Mouse (Mus musculus): ENCODE results near the gene Cfap206. TPM values are rescaled to one million over a fixed set of nuclear protein-coding genes. Genes with fewer than 3 reads are reported as not detected.

Cfap206 gene
- polyA plus RNA-seq, 1 experiment from 2014 or later = 0.88 TPM

DNA sequence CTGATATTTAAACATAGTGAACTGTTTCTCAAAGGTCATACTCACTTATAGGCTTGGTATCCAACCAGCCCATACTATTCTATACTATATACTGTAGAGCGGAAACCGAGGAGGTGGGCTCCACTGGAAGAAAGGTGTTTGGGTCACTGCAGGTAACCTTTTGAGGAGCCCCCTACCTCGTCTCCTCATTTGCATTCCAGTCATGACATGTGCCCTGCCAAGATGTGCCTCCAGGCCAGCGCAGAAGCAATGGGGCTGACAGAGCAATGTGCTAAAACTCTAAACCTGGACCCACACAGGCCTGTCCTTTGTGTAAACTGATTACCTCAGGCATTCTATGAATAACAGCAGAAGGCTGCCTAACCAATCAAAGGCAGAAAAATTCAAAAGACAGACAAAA is 5.7 kb downstream of the Cfap206 start:
- Histone ChIP-seq H3K4me2 (ENCODE audit: low read depth, low read length, severe bottlenecking) (no peak overlapping the region), H3K27me3 (ENCODE audit: control insufficient read depth, insufficient read depth, low read length) (no peaks in the 10 kb centered on the region), H3K9me3 (ENCODE audit: control insufficient read depth, low read length) (peaks cover 4% of the 10 kb centered on the region; the same call in 1 of the 2 replicates), H3K27ac (ENCODE audit: low read depth, low read length) (no peak overlapping the region), H3K4me1 (replicated peaks; ENCODE audit: control insufficient read depth, insufficient read depth, low read length) (no peaks in the 10 kb centered on the region), H3K4me3 (ENCODE audit: low read depth, low read length) (no peak overlapping the region), H3K9ac (ENCODE audit: low read length) (no peak overlapping the region), H3K36me3 (ENCODE audit: control insufficient read depth, insufficient read depth, low read length) (no peaks in the 10 kb centered on the region)
- ATAC-seq (replicated peaks; ENCODE audit: low FRiP score) = no peak
- DNase-seq (ENCODE audit: low spot score) = no peak
- 56% methylated on average over 4 of the region's 4 CpGs for WGBS

DNA sequence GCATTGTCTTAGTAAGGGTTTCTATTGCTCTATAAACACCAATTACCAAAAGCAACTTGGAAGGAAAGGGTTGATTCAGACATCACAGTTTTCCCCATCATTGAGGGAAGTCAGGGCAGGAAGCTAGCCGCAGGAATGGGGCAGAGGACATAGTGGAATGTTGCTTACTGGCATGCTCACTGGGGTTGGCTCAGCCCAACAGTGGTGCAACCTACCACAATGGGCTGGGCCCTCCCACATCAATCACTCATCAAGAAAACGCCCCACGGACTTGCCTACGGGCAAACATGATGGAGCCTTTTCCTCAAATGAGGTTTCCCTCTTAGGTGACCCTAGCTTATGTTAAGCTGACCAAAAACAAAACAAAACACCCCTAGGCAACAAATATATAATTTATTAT is 6.8 kb downstream of the Cfap206 start:
- H3K27ac ChIP-seq (ENCODE audit: low read depth, low read length) = no peak overlapping the region
- no peaks in the 10 kb centered on the region for H3K4me1 ChIP-seq (replicated peaks; ENCODE audit: control insufficient read depth, insufficient read depth, low read length)
- 81% methylated on average over 4 of the region's 4 CpGs for WGBS
- H3K27me3 ChIP-seq (ENCODE audit: control insufficient read depth, insufficient read depth, low read length) = no peaks in the 10 kb centered on the region
- ATAC-seq (replicated peaks; ENCODE audit: low FRiP score) (no peak), DNase-seq (ENCODE audit: low spot score) (no peak)
- H3K36me3 ChIP-seq (ENCODE audit: control insufficient read depth, insufficient read depth, low read length) = no peaks in the 10 kb centered on the region
- no peak overlapping the region for H3K4me3 ChIP-seq (ENCODE audit: low read depth, low read length)
- no peak overlapping the region for H3K4me2 ChIP-seq (ENCODE audit: low read depth, low read length, severe bottlenecking)
- H3K9me3 ChIP-seq (ENCODE audit: control insufficient read depth, low read length) = peaks cover 4% of the 10 kb centered on the region; the same call in 1 of the 2 replicates
- no peak overlapping the region for H3K9ac ChIP-seq (ENCODE audit: low read length)

DNA sequence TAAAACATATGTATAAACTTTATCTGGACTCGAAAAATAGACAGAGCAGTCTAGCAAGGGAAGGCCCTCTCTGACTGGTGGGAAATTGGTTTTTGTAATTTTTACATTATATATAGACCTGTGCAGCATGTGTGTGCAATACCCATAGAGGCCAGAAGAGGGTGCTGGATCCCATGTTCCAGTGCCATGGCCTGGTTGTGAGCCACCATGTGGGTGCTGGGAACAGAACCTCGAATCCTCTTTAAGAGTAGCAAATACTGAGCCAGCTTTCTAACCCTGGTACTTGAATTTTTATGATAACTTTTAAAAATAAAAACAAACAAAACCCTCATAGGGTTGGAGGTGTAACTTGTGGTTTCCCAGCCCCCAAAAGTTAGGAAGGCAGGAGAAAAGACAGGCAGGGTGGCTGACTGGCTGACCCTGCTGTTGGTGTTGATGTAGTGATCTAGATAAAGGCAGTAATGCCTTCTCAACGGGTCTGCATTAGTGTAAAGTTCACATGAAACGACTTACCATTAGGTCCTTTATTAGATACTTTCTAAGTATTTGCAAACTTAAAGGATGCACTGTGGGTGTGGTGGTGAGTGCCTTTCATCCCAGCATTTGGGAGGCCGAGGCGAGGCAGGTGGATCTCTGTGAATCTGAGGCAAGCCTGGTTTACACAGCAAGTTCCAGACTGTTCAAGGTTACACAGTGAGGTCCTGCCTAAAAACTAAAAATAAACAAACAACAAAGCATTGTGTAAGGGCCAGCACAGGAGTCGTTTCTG is 9.7 kb downstream of the Cfap206 start:
- DNase-seq (ENCODE audit: low spot score) = no peak
- Histone ChIP-seq H3K27me3 (ENCODE audit: control insufficient read depth, insufficient read depth, low read length) (no peaks in the 10 kb centered on the region), H3K4me3 (ENCODE audit: low read depth, low read length) (no peak overlapping the region), H3K36me3 (ENCODE audit: control insufficient read depth, insufficient read depth, low read length) (no peaks in the 10 kb centered on the region), H3K27ac (ENCODE audit: low read depth, low read length) (no peak overlapping the region), H3K9ac (ENCODE audit: low read length) (no peak overlapping the region), H3K4me2 (ENCODE audit: low read depth, low read length, severe bottlenecking) (no peak overlapping the region), H3K9me3 (ENCODE audit: control insufficient read depth, low read length) (peaks cover 4% of the 10 kb centered on the region; the same call in 1 of the 2 replicates), H3K4me1 (replicated peaks; ENCODE audit: control insufficient read depth, insufficient read depth, low read length) (no peaks in the 10 kb centered on the region)
- WGBS = 91% methylated on average over 7 of the region's 7 CpGs
- no peak for ATAC-seq (replicated peaks; ENCODE audit: low FRiP score)

DNA sequence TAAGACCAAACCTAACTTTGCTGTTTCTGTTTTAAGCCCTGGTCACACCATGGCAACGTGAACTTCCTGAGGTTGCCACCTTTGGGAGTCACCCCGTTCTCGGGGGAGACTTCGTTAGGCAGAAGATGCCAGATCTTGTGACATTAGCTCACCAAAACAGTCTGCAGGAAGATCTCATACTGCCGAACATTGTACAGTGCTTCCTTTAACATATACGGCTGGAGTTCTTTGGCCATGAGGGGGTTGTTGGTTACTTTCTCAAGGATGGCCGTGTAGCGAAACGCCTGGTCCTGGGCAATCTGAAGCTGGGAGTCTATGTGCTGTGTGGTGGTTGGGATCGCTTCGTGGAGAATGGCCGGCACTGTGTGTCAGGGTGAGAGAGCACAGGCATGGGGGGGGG is 10.6 kb downstream of the Cfap206 start:
- H3K4me2 ChIP-seq (ENCODE audit: low read depth, low read length, severe bottlenecking) = no peak overlapping the region
- no peak for ATAC-seq (replicated peaks; ENCODE audit: low FRiP score)
- no peak overlapping the region for H3K9ac ChIP-seq (ENCODE audit: low read length)
- no peak overlapping the region for H3K4me3 ChIP-seq (ENCODE audit: low read depth, low read length)
- no peaks in the 10 kb centered on the region for H3K27me3 ChIP-seq (ENCODE audit: control insufficient read depth, insufficient read depth, low read length)
- H3K27ac ChIP-seq (ENCODE audit: low read depth, low read length) = no peak overlapping the region
- peaks cover 4% of the 10 kb centered on the region; the same call in 1 of the 2 replicates for H3K9me3 ChIP-seq (ENCODE audit: control insufficient read depth, low read length)
- H3K36me3 ChIP-seq (ENCODE audit: control insufficient read depth, insufficient read depth, low read length) = no peaks in the 10 kb centered on the region
- no peaks in the 10 kb centered on the region for H3K4me1 ChIP-seq (replicated peaks; ENCODE audit: control insufficient read depth, insufficient read depth, low read length)
- no peak for DNase-seq (ENCODE audit: low spot score)
- WGBS = 97% methylated on average over 12 of the region's 12 CpGs

DNA sequence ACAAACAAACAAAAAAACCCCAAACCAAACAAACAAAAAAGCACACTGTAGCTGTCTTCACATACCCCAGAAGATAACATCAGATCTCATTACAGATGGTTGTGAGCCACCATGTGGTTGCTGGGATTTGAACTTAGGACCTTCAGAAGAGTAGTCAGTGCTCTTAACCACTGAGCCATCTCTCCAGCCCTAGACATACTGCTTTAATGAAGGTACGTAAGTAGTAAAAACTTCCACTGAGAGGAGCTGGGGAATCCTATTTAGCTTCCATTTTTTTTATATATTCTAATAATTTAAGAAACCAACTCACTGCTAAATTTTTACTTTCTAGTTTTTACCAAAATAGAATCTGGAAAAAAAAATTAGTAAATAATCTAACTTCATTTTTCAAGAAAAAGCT is 14.9 kb downstream of the Cfap206 start:
- H3K27ac ChIP-seq (ENCODE audit: low read depth, low read length) = no peak overlapping the region
- no peak for ATAC-seq (replicated peaks; ENCODE audit: low FRiP score)
- 94% methylated on average over 1 of the region's 1 CpGs for WGBS

DNA sequence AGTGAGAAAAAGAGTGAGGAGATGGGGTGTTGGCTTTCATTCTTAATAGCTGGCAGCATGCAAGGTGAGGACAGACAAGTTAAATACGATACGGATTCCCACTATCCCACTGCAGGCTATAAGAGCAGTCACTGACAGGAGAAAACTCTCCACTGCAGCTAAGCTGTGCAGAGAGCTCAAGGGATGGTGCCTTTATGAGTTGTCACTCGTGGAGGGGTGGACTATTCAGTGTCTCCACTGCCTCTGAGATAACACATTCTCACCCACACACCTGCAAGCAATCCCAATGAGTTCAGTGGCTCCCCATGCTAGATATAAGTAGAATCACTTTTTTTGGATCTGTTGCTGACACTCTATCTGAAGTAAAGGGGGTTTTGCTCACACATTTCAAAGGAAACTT is 21.9 kb downstream of the Cfap206 start:
- Histone ChIP-seq H3K4me2 (ENCODE audit: low read depth, low read length, severe bottlenecking) (no peak overlapping the region), H3K9me3 (ENCODE audit: control insufficient read depth, low read length) (peaks cover 2% of the 10 kb centered on the region; the same call in 1 of the 2 replicates), H3K9ac (ENCODE audit: low read length) (no peak overlapping the region), H3K4me1 (replicated peaks; ENCODE audit: control insufficient read depth, insufficient read depth, low read length) (no peaks in the 10 kb centered on the region), H3K36me3 (ENCODE audit: control insufficient read depth, insufficient read depth, low read length) (no peaks in the 10 kb centered on the region), H3K27me3 (ENCODE audit: control insufficient read depth, insufficient read depth, low read length) (no peaks in the 10 kb centered on the region), H3K4me3 (ENCODE audit: low read depth, low read length) (no peak overlapping the region), H3K27ac (ENCODE audit: low read depth, low read length) (no peak overlapping the region)
- no peak for DNase-seq (ENCODE audit: low spot score)
- 85% methylated on average over 3 of the region's 3 CpGs for WGBS
- ATAC-seq (replicated peaks; ENCODE audit: low FRiP score) = no peak

More for the DNA sequence above, 14.9 kb downstream of the Cfap206 start:
- H3K36me3 ChIP-seq (ENCODE audit: control insufficient read depth, insufficient read depth, low read length) = no peaks in the 10 kb centered on the region
- no peaks in the 10 kb centered on the region for H3K4me1 ChIP-seq (replicated peaks; ENCODE audit: control insufficient read depth, insufficient read depth, low read length)
- H3K9me3 ChIP-seq (ENCODE audit: control insufficient read depth, low read length) = peaks cover 3% of the 10 kb centered on the region; the same call in 1 of the 2 replicates
- no peaks in the 10 kb centered on the region for H3K27me3 ChIP-seq (ENCODE audit: control insufficient read depth, insufficient read depth, low read length)
- no peak for DNase-seq (ENCODE audit: low spot score)
- no peak overlapping the region for H3K4me3 ChIP-seq (ENCODE audit: low read depth, low read length)
- H3K4me2 ChIP-seq (ENCODE audit: low read depth, low read length, severe bottlenecking) = no peak overlapping the region
- no peak overlapping the region for H3K9ac ChIP-seq (ENCODE audit: low read length)

DNA sequence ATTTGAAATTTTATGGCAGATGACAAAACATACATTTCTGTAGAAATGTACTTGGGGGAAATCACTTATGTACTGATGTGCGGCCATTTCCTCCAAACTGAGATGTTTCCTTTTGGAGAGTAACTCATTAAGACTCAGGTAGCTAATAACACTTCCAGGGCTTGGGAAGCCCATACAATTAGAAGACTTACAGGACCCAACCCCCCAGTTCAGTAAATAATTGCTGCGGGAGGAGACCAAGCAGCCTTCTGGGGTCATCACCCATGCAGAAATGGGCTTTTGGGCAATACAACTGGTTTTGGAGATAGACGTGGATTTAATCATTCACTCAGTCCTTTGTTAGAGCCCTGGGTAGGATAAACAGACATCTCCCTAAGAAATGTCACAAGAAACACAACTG is 22.8 kb downstream of the Cfap206 start:
- ATAC-seq (replicated peaks; ENCODE audit: low FRiP score) = no peak
- Histone ChIP-seq H3K9ac (ENCODE audit: low read length) (no peak overlapping the region), H3K27me3 (ENCODE audit: control insufficient read depth, insufficient read depth, low read length) (no peaks in the 10 kb centered on the region), H3K4me2 (ENCODE audit: low read depth, low read length, severe bottlenecking) (no peak overlapping the region), H3K27ac (ENCODE audit: low read depth, low read length) (no peak overlapping the region), H3K9me3 (ENCODE audit: control insufficient read depth, low read length) (peaks cover 2% of the 10 kb centered on the region; the same call in 1 of the 2 replicates), H3K4me1 (replicated peaks; ENCODE audit: control insufficient read depth, insufficient read depth, low read length) (no peaks in the 10 kb centered on the region), H3K4me3 (ENCODE audit: low read depth, low read length) (no peak overlapping the region), H3K36me3 (ENCODE audit: control insufficient read depth, insufficient read depth, low read length) (no peaks in the 10 kb centered on the region)
- no peak for DNase-seq (ENCODE audit: low spot score)
- WGBS = 83% methylated on average over 3 of the region's 3 CpGs

DNA sequence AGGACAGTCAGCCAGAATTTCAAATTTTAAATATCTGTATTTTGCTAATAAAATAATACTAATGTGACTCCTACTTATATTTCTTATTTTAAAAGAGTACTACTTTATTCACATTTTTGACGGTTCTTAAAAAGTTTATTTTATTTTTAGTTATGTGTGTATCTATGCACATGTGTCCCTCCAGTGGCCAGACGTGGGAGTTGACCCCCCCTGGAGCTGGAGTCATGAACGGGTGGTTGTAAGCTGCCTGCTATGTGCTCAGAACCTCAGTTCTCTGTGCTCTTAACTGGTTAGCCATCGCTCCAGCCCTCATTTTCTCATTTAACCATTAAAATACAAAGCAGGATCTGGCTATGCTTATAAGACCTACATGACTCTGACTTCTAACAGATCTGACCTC is 27.0 kb downstream of the Cfap206 start:
- no peaks in the 10 kb centered on the region for H3K27me3 ChIP-seq (ENCODE audit: control insufficient read depth, insufficient read depth, low read length)
- H3K4me1 ChIP-seq (replicated peaks; ENCODE audit: control insufficient read depth, insufficient read depth, low read length) = no peaks in the 10 kb centered on the region
- ATAC-seq (replicated peaks; ENCODE audit: low FRiP score) = no peak
- H3K9me3 ChIP-seq (ENCODE audit: control insufficient read depth, low read length) = no peaks in the 10 kb centered on the region
- no peak overlapping the region for H3K4me3 ChIP-seq (ENCODE audit: low read depth, low read length)
- WGBS = 77% methylated on average over 4 of the region's 4 CpGs
- no peak for DNase-seq (ENCODE audit: low spot score)
- H3K9ac ChIP-seq (ENCODE audit: low read length) = no peak overlapping the region
- H3K36me3 ChIP-seq (ENCODE audit: control insufficient read depth, insufficient read depth, low read length) = no peaks in the 10 kb centered on the region
- no peak overlapping the region for H3K4me2 ChIP-seq (ENCODE audit: low read depth, low read length, severe bottlenecking)
- no peak overlapping the region for H3K27ac ChIP-seq (ENCODE audit: low read depth, low read length)

DNA sequence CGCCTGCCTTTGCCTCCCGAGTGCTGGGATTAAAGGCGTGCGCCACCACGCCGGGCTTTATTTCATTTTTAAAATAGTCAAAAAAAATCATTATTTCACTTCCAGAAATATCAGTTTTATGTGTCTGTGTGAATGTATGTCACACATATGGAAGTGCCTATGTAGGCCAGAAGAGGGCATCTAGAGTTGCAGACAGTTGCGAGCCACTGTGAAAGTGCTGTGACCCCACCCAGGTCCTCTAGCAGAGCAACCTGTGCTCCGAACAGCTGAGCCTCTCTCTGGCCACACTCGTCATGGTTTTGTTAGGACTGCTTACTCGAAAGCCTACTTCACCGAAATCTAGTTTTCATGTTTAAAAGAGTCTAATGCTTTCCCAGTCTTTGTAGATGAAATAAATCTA is 27.8 kb downstream of the Cfap206 start:
- no peak overlapping the region for H3K4me2 ChIP-seq (ENCODE audit: low read depth, low read length, severe bottlenecking)
- WGBS = 94% methylated on average over 11 of the region's 11 CpGs
- H3K9me3 ChIP-seq (ENCODE audit: control insufficient read depth, low read length) = no peaks in the 10 kb centered on the region
- no peaks in the 10 kb centered on the region for H3K4me1 ChIP-seq (replicated peaks; ENCODE audit: control insufficient read depth, insufficient read depth, low read length)
- H3K9ac ChIP-seq (ENCODE audit: low read length) = no peak overlapping the region
- H3K36me3 ChIP-seq (ENCODE audit: control insufficient read depth, insufficient read depth, low read length) = no peaks in the 10 kb centered on the region
- H3K27ac ChIP-seq (ENCODE audit: low read depth, low read length) = no peak overlapping the region
- no peak overlapping the region for H3K4me3 ChIP-seq (ENCODE audit: low read depth, low read length)
- H3K27me3 ChIP-seq (ENCODE audit: control insufficient read depth, insufficient read depth, low read length) = no peaks in the 10 kb centered on the region
- DNase-seq (ENCODE audit: low spot score) (no peak), ATAC-seq (replicated peaks; ENCODE audit: low FRiP score) (no peak)
